Mouse (Mus musculus): ENCODE data around the gene Pi4kb.

Gene Pi4kb

DNA sequence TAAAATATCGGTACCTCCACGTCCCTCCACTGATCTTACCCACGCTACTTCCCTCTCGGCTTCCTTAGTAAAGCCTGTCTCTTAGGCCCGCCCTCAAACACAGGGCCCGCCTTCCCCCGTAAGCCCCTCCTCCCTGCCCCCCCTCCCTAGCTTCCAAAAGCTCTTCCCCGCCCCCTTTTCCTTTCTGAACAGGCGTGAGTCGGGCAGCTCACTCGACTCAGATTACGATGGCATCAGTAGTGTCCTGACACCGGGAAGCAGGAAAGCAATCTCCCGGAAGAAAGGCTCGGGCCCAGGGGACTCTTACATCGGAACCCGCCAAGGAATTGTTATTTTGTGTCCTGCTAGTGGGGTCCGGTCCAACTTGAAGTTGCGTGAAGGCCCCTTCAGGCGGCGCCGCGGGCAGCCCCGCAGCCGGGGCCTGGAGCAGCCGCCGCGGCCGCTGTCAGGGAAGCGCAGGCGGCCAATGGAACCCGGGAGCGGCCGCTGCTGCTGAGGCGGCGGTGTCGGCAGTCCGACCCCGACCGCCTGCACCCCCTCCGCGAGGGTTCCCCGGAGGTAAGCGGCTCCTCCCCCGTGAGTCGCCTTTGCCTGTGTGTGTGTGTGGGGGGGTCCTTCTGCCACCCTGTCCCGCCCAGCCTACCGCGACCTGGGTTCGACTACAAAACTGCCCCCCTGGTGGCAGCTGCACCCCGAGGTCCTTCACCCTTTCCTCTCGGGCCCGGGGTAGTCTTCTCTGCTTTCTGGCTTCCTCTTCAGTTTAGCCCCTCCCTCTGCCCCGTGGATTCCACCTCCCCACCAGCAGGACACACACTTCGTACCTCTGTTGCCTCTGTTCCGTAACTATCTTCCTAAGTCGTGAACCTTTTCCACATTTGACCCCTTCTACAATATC, at the start of gene Pi4kb:
TSS of gene Pi4kb (plus strand) at position 204 of the 895 bp plus-strand sequence.
- in situ Hi-C loops (cut with MboI, MseI) = no loop called here

DNA sequence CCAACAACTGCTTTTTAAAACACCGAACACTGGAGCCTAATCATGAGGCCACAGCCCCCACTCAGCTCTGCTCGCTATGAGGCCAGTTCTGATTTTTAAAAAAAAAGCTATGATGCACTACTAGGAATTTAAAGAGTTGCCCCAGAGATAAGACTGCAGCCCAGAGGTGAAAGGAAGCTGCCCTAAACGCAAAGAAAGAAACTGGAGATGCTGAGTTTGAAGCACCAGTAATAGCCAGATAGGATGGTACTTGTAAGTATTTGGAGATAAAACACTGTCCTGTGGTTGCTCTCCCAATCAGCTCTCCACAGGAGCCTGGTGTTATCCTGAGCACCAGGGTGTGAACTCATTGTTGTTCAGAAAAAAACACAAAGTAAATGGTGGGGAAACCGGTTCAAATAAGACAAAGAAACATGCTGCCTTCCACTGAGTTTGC, 48.2 kb upstream of the Pi4kb start:
- in situ Hi-C loops (cut with MboI, MseI) = loop anchor here in 1 of 2 experiments (25.0 kb wide), 1 partner anchor 1364 kb away; the partner anchor contains the start of gene S100a10

DNA sequence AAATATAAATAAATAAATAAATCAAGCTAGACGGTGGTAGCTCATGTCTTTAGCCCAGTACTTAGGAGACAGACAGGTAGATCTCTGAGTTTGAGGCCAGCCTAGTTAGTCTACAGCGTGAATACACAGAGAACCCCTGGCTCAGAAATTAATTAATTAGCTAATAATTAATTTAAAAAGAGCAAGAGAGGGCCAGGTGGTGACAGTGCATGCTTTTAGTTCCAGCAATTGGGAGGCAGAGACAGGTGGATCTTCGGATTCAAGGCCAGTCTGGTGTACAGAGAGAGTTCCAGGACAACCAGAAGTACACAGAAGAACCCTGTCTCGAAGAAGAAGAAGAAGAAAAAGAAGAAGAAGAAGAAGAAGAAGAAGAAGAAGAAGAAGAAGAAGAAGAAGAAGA, 45.6 kb upstream of the Pi4kb start:
- in situ Hi-C loops (cut with MboI, MseI) = loop anchor here in 1 of 2 experiments (25.0 kb wide), 1 partner anchor 1367 kb away; the partner anchor contains the start of gene S100a10

DNA sequence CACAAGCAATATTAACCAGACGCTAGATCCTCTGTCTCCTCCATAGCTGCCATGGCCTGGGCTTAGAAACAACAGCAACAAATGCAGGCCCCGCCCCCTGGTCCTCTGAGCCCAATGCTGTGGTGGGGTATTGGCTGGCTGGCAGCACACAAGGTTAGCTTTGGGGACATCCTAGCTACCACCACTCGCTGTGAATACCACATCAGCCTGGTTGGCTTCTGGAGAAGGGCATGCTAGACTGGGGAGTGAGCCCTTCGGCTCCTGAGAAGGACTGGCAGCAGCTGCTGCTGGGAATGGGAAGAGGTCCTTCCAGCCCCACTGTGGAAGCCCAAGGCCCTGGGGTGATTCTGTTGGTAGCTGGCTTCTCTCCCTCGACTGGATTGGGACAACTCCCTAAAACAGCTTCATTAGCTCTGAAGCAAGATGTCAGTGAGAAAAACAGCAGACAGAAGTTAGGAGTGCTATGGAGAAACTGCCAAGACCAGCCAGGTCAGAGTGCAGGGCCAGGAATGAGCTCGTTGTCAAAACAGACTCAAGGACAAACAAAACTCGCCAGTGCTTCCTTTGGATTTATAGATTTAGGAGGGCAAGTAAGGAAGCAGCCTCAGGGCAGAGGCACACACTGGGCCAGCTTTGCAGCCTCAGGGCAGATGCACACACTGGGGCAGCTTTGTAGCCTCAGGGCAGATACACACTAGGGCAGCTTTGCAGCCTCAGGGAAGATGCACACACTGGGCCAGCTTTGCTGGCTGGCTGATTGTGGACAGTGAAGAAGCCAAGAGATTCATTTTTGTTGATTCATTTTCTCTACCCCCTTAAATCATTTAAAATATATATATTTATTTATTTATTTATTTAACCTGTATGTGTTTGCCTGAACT, 43.9 kb upstream of the Pi4kb start:
- in situ Hi-C loops (cut with MboI, MseI) = loop anchor here in 1 of 2 experiments (5.0 to 25.0 kb wide), 2 partner anchors 238 to 1368 kb away; partner anchors contain the start of genes S100a10 and Selenbp2

DNA sequence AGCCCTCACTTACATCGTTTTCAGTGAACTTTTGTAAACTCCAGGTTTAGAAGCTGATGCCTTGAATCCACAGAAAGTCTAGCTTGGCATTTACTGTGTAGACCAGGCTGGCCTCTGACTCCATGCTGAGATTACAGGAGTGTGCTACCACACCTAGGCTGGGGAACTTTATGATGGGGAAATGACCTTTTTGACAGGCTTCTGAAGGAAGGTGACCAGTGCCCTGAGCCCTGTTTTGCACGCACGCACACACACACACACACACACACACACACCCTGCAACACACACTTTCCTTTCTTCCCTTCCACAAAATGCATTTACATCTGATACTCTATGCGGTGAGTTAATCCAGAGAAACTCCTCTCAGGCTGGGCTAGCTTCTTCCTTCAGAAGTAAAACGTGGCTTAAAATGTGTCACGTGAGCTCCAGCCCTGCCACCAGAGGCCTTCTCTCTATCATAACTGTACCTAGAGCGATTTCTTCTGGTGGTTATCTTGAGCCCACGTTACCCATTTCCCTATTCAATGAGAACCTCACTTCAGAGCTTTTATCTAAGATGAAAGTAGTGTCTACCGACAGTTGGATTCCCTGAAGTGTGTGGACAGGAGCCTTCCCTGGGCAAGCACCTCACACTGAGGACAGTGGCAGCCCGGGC, 43.0 kb upstream of the Pi4kb start:
- in situ Hi-C loops (cut with MboI, MseI) = loop anchor here in 1 of 2 experiments (5.0 to 25.0 kb wide), 2 partner anchors 239 to 1369 kb away; partner anchors contain the start of genes S100a10 and Selenbp2

DNA sequence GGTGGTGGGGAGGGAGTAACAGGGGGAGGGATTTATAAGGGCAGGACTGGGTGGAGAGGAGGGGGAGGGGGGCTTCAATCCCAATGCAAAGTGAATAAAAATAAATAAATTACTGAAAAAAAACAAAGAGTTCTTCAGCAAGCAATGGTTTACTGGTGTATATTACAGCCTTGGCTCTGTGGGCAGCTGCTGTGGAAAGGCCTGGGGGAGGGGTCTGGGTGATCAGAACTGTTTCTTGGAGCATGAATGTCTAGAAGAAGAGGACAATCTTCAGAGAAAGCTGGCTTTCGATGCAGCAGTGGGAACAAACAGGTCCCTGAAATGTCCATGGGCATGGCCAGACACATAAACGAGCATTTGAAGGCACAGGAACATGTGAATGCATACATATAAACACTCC, 42.3 kb upstream of the Pi4kb start:
- in situ Hi-C loops (cut with MboI, MseI) = loop anchor here in 1 of 2 experiments (5.0 to 25.0 kb wide), 2 partner anchors 240 to 1370 kb away; partner anchors contain the start of genes S100a10 and Selenbp2

DNA sequence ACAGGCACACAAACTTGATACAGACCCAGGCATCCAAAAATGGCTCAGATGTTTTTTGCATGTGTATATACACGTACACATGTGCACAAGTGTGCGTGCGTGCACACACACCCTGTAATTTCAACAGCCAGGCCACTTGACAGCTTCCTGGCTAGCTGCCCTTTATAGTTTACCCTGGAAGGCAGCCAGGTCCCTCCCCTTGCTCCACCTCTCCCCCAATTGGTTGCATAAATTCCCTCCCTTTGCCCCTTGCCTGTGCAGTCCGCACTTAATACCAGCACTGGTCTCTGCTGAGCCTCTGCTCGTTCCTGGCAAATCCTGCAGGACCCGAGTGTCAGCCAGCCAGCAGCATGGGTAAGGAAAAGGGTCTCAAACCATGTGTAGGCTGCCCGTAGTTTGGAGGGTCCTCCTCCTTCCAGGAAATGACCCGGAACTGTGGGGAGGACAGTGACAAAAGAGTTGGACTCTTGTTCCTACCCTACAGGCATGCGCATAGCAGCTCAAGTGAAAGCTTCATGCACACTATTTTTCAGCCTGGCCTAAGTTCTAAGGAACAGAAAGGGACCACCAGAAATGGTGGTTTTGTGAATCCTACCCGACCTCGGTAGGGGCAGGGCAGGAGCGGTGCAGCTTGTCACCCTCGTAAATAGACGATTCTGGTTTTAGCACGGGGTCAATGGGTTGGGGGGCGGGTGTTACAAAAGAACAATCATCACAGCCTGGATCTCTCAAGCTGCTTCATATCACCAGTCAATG, 41.5 kb upstream of the Pi4kb start, which contains the start of gene Selenbp1:
TSS of gene Selenbp1 (plus strand) at position 248 of the 756 bp plus-strand sequence.
- in situ Hi-C loops (cut with MboI, MseI) = loop anchor here in 1 of 2 experiments (5.0 to 25.0 kb wide), 2 partner anchors 241 to 1371 kb away; partner anchors contain the start of genes S100a10 and Selenbp2

DNA sequence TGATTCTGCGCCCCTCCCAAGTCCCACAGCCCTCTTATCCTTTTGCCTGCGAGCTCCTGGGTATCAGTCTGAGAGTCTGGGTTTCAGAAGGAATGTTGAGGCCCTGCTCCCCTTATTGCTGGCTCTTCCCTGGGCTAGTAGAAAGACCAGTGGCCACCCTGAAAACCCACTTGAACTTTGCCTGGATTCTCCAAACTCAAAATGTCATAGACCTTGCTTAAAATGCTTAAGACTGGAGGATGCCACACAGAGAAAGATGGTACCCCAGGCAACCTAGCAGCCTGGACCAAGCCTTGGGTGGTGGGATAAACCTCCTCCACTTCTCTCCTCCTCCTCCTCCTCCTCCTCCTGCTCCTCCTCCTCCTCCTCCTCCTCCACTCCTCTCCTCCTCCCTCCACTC, 40.9 kb upstream of the Pi4kb start:
- in situ Hi-C loops (cut with MboI, MseI) = loop anchor here in 1 of 2 experiments (5.0 to 25.0 kb wide), 2 partner anchors 241 to 1371 kb away; partner anchors contain the start of genes S100a10 and Selenbp2

DNA sequence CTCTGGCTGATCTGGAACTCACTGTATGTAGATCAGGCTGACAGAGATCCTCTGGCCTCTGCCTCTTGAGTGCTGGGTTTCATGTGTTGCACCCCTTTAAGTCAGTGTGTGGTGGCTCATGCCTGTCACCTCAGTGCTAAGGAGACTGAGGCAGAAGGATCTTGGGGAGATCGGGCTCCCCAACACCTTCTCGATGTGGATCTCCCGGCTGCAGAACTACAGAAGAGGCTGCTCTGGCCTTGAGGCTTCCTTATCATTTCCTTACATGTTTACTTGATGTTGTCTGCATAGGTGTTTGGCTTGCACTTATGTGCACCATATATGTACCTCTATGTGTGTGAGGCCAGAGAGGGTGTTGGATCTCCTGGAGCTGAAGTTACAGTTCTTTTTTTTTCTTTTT, 40.0 kb upstream of the Pi4kb start:
- in situ Hi-C loops (cut with MboI, MseI) = loop anchor here in 1 of 2 experiments (5.0 to 25.0 kb wide), 2 partner anchors 242 to 1372 kb away; partner anchors contain the start of genes S100a10 and Selenbp2

DNA sequence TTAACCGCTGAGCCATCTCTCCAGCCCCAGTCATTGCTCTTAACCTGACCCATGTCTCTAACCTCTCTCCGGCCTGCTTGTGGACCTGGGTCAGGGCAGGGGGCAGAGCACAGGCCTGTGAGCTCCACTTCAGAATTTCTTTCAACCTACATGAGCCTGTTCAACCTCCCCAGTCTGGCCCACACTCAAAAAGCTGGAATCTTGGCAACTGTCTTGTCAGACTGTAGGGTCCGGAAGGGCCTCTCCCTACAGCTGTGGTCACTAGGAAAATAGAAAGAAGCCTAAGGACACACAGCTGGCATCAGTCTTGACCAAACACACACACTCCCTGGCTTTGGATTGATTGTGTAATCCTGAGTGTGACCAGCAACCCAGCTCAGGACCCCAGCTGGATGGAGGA, 39.2 kb upstream of the Pi4kb start:
- in situ Hi-C loops (cut with MboI, MseI) = loop anchor here (5.0 to 25.0 kb wide), 2 partner anchors 238 to 1373 kb away; partner anchors contain the start of gene S100a10 (in 1 of the 2)

DNA sequence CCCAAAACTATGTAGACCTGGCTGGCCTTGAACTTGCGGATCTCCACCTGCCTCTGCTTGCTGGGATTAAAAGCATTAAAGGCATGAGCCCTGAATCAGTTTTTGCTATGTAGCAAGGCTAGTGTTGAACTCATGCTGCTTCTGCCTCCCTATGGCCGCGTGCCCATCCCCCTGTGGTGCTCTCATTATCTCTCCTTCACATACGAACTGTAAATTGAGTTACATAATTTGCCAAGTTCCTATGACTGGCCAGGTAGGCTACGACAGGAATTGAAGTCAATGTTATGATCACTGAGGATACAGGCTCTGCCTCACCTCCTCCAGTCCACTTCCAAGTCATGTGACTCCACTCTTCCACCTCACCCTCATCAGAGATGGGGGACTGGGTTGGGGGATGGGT, 38.4 kb upstream of the Pi4kb start:
- in situ Hi-C loops (cut with MboI, MseI) = loop anchor here (5.0 to 25.0 kb wide), 2 partner anchors 239 to 1374 kb away; partner anchors contain the start of gene S100a10 (in 1 of the 2)

DNA sequence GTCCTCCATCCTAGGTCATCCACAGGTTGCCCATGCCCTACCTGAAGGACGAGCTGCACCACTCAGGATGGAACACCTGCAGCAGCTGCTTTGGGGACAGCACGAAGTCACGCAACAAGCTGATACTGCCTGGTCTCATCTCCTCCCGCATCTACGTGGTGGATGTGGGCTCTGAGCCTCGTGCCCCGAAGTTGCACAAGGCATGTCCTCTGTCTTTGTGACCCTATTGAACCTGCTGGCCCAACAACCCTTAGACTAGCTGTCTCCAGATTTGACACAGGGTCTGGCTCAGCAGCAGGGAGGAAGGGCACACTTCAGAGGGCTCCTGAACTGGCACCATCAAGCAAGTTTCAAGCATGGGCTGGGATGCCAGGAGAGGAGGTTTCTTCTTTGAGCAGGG, 37.3 kb upstream of the Pi4kb start:
- in situ Hi-C loops (cut with MboI, MseI) = loop anchor here (5.0 to 25.0 kb wide), 2 partner anchors 240 to 1375 kb away; partner anchors contain the start of gene S100a10 (in 1 of the 2)

DNA sequence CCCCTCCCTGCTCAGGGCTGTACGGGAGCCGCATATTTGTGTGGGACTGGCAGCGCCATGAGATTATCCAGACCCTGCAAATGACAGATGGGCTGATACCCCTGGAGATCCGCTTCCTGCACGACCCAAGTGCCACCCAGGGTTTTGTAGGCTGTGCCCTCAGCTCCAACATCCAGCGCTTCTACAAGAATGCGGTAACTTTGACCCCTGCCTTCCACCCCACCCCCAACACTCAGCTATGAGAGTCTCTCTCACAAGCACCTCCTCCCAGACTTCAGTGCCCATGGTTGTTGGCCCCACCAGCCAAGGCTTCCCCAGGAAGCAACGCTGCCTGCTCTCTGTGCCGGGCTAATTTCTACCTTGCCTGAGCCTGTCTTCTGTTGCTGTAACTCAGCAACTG, 34.5 kb upstream of the Pi4kb start:
- in situ Hi-C loops (cut with MboI, MseI) = loop anchor here (10.0 to 25.0 kb wide), 2 partner anchors 55 to 1378 kb away; partner anchors contain the start of gene S100a10 (in 1 of the 2)

DNA sequence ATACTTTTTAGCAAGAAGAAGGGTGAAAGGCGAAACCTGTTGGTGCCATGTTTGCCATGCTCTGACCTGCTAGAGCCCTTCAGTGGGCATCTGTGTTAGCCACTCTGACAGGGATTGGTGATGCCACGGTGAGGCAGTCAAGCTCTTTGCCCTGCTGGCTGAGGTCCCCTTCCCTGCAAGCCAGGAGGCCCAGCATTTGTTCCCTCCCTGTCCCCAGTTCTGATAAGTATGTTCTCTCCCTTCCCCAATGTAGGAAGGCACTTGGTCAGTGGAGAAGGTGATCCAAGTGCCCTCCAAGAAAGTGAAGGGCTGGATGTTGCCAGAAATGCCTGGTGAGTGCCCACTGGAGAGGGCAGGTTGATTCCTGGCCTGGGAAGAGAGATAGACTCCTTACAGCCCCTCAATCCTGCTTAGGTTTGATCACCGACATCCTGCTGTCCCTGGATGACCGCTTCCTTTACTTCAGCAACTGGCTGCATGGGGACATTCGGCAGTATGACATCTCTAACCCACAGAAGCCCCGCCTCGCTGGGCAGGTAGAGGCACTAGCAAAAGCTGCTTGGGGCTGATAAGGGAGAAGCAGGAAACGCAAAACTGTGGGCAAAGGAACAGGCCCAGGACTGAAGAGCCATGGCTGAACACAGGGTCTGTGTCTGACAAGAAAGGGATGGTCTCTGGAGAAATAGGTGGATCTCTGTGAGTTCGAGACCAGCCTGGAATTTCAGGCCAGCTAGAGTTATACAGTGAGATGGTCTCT, 32.1 kb upstream of the Pi4kb start:
- in situ Hi-C loops (cut with MboI, MseI) = loop anchor here (10.0 to 25.0 kb wide), 2 partner anchors 52 to 1380 kb away; partner anchors contain the start of gene S100a10 (in 1 of the 2)

DNA sequence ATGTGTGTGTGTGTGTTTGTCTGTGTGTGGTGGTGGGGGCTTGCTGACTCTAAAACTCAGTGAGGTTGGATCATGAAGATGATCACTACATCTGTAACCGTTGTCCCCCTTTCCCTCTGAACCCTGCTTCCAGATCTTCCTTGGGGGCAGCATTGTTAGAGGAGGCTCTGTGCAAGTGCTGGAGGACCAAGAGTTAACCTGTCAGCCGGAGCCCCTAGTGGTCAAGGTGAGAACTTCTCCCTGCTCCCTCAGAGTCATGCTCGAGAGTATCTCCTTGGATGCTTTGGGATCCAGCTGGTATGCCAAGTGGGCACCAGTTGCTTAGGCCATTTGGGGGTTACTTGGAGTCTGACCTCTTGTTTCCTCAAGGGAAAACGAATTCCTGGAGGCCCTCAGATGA, 30.8 kb upstream of the Pi4kb start:
- in situ Hi-C loops (cut with MboI, MseI) = loop anchor here (10.0 to 25.0 kb wide), 2 partner anchors 51 to 1381 kb away; partner anchors contain the start of gene S100a10 (in 1 of the 2)

DNA sequence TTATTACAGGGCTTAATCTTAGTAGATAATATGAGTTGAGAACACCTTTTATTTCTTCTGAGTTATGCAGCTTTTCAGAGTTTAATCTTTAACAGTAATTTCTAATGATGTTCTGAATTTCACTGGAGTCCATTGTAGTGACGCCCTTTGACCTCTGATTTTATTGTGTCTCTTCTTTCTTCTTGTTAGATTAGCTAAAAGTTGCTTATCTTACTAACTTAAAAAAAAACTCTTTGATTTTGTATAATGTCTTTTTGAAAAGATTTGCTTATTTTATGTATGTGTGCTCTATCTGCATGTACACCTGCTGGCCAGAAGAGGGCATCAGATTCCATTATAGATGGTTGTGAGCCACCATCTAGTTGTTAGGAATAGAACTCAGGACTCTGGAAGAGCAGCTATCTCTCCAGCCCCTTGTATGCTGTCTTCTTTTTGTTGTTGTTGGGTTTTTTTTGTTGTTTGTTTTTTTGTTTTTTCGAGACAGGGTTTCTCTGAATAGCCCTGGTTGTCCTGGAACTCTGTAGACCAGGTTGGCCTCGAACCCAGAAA, 26.4 kb upstream of the Pi4kb start:
- in situ Hi-C loops (cut with MboI, MseI) = loop anchor here (10.0 to 25.0 kb wide), 2 partner anchors 47 to 1386 kb away; partner anchors contain the start of gene S100a10 (in 1 of the 2)

DNA sequence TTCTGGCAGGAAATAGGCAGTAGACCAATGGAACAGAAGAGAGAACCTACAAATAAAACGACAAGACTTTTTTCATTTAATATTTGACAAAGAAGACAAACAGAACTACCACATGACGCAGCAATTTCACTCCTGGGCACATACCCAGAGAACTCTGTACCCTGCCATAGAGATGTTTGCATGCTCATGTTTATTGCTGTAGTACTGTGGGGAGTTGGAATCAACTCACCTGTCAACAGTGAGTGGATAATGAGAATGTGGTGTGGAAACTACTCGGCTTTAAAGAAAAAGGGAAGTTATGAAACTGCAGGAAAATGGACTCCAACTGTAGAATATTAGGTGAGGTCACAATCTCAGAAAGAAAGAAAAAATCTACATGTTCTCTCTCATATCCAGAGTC, 24.9 kb upstream of the Pi4kb start:
- in situ Hi-C loops (cut with MboI, MseI) = loop anchor here (10.0 to 25.0 kb wide), 2 partner anchors 45 to 1387 kb away; partner anchors contain the start of gene S100a10 (in 1 of the 2)

DNA sequence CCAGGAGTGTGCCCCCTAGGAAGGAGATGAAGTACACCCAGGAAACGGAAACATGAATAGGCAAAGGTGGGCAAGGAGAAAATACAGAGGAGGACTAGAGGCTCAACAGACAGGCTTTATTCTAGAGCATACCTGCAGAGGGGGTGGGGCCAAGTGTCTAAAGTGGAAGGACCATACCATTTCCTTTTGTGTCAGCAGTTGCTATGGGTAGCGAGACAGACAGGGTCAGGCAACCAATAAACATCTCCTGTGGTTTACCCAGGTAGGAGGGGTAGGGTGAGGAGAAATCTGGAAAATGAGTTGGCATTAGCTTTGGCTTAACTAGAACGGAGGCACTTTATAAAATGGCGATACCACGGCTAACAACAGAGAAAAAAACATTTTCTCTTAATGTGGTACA, 21.7 kb upstream of the Pi4kb start:
- in situ Hi-C loops (cut with MboI, MseI) = no loop called here

All from T-helper 17 cell (primary cell).